Mouse (Mus musculus): ENCODE data around the gene Cd34.

The Cd34 gene

DNA sequence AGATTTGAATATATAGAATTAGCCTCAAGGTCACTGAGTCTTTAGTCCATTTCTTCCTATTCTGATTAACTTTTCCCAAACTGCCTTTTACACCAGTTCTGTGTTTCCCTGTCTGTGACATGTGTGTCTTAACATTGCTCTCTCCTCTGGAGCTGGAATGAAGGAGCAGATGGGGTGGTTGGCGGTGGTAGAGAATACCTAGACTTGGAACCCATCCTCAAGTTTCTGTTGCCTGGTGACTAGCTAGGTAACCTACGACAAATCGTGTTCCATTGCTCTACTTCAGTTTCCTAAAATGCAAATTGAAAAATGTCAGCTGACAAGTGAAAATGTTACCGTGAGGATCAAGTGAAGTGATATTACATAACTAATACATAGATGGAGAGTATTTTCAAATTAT is 33.4 kb downstream of the Cd34 start:
- in situ Hi-C loops (cut with MboI, MseI): no loop called here

DNA sequence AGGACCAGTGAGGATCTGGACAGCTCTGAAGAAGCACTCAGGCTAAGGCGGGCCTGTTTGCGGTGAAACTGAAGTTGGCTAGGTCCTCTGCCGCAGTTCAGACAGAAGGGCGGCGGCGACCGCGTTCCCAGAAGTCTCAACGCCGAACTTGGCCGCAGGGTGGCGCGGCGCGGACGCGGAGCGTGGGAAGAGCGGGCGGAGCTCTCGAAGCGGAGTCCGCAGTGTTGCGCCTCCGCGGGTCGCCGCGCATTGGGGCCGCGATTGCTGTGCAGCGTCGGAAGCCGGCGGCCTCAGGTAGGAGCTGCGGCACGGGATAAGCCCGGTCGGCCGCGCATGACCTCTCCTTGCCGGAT is 37.5 kb downstream of the Cd34 start:
- in situ Hi-C loops (cut with MboI, MseI): no loop called here

DNA sequence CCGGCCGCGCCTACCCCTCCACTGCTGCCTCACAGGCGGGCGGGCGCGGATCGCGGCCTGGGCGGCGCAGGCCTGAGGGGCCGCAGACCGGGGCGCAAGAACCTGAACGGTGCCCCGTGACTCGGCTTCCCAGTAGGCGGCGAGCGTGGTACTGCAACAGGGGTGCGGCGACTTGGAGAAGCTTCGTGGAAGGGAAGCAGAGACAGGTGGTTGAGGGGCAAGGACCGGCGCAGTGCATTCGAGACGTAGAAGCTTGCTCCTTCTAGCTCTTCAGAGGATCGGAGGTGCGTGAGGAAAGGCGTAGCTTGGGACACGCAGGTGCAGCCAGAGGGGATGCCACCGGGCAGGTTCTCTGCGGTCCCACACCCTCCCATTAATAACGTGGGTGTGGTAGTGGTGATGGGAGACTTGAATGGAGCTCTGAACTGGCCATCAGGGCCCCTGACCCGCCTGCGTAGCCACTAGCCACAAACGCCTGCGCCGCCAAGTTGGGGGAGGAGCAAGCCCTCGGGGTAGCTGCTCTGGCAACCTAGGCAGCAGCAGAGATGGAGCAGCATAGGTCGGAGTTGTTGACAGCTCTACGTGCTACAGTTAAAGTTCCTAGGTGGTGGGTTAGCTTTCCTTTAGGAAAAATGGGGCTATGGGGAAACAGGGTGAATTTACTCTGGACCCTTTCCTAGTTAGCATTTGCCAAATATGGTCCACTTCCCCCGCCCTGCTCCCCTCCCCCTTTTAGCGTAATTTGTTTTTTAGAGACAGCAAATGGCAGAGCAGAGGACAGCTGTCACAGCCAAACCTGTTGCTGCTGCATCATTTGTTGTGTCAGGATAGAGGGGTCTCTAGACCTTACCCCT is 38.1 kb downstream of the Cd34 start:
- in situ Hi-C loops (cut with MboI, MseI): no loop called here

DNA sequence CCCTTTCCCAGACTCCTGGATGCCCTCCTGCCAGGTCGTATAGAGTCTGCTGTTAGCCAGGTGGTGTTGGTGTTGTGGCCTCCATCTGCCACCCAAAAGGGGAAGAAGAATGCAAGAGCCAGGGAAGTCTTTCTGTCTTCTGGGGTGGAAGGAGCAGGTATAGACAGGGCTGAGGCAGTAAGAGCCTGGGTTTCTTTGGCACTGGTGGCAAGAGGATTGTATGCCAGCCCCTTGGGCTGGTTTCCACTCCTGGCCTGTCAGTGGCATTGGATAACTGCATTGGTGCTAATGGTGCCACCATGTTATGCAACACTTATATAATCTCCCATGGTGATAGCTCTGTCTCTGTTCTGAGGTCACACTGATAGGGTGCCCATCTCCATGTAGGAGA is 38.7 kb downstream of the Cd34 start:
- in situ Hi-C loops (cut with MboI, MseI): no loop called here

DNA sequence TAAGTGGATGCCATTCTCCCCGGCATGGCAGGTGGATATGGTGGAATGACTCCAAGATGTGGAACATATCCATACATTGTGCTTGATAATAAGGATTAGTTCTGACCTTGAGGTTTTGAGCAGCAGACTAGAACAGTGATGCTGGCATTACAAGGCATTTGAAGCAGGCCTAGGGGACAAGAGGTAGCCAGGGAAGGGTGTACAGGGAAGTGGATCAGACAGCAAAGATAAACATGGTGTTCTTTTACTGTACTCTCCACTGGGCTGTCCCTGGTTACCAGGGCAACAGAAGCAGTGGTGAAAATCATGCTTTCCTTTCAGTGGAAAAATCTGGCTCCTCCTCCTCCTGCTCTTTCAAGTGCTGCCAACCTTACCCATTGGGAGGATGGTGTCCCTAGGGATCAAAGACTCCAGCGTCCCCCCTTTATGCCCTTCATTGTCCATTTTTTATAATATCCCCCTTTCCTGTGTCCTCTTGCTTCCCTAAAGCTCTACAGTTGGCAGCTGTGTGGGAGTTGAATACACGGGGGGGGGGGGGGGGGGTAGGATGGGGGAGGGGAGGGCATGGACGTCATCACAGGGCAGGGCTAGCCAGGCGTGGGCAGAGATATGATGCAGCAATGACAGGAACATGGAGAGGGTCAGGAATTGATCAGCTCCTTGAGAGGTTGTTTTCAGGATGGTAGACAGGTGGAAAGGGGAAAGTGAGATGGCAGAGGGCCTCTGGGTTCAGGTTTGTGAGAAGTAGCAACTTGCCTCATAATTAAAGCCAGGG is 39.5 kb downstream of the Cd34 start:
- in situ Hi-C loops (cut with MboI, MseI): no loop called here

DNA sequence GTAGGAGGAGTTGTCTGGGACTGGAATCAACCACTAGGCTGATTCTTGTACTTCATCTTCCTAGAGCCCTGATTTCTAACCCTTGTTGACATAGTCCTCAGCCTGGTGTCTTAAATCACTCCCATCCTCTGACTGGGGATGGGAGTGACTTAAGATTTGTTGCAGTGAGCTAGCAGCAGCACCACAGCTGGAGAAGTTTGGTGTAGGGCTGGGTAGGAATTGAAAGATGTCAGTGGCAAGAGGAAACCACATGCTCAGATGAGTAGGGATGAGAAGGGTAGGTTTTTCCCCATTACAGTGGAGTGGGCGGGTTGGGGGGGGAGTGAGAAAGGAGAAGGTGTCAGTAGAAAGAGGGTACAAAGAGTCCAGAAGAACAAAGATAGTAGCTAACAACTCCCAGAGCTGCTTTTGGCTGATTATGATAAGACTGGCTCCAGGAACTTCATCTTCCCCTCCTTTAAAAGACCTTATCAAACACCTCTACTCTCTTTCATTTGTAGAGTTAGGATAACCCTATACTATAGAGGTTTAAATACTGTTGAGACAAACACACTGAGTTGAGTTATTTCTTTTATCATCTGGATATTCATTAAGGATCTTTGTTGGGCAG is 42.3 kb downstream of the Cd34 start:
- in situ Hi-C loops (cut with MboI, MseI): no loop called here

DNA sequence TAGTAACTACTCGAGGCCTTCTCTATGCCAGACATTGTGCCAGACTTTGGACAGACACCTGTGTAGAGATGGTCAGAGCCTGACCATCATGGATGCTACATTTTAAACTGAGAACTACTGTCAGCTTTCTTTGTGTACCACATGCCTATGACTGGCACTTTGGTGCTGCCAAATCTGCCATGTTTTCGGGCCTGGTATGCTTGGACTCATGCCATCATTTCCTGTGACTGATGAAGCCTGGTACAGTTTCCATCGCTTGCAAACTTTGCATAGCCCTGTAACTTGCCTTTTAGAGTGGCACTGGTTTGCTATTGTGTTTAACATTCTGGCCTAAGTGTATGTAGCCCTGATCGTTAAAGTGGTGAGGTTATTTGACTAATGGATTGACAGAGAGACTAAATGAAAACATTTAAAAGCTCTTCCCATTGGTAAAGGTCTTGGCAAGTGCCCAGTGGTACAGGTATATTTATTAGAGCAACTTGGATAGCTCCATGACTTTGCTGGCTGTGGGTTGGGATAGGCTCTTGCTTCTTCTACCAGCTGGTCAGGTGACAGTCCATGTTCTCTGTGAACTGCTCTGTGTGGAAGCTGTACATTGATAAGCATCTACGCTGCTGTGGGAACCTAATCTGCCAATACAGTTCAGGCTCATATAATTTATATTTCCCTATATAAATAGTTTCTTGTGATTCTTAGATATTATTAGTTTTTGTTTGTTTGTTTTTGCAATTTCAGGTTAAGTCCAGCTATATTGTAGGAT is 44.5 kb downstream of the Cd34 start:
- in situ Hi-C loops (cut with MboI, MseI): no loop called here

DNA sequence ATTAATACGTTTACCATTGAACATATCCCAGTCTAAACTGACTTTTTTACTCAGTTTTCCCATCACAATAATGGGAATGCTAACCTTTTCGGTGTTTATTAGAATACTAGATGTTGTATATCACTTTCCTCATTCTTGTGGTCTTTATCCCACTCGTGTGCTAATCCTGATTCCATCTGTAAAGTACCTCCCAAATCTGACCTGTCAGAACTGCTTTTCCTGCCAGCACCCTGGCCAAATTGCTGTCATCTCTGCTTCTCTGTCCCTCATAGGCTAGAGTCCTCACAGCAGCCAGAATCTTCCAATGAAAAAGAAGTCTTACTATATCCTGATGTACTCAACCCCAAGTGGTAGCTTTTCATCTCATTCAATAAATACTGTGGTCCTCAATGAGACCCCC is 46.3 kb downstream of the Cd34 start:
- in situ Hi-C loops (cut with MboI, MseI): no loop called here

DNA sequence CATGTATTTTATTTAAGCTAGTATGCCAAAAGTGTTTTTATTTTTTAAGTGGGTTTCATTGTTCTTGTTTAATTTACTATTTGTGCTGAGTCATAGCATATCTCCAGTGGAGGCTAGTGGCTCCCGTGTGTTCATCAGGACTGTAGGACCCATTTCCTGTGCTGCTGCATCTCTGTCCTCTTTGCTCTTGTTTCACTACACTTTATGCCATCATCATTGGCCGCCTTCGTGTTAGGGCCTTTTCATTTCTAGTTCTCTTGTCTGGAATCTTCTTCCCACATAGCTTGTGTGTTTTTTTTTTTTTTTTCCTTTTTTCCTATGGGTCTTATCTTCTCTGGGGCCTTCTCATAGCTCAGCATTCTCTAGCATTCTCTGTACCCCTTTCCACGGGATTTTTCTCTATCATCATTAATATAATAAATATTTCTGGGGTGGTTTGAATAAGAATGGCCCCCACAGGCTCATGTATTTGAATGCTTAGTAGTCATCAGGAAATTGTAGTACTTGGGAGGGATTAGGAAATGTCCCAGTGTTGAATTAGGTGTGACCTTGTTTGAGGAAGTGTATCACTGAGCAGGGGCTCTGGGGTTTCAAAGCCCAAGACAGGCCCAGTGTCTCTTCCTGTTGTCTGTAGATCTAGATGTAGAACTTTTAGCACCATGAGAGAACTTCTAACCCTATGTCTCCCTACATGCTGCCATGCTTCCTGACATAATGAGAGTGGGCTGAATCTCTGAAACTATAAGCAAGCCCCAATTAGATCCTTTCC is 47.0 kb downstream of the Cd34 start:
- in situ Hi-C loops (cut with MboI, MseI): no loop called here

DNA sequence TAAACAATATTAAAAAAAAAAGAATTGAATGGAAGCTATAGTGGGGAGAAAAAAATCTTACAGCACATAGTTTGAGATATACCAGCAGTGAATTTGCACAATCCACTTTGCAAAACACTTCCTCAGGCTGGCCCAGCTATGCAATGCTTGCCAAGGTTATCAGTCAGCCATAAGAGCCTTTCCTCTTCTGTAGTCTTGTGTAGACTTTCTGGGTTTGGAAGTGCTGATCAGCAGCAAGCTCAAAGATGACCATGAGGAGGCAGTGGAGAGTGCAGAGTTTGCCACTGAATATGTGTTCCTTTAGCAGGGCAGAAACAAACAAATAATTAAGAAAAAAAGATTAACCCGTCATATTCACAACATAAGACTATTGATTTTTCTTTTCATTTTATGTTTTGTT is 50.4 kb downstream of the Cd34 start:
- in situ Hi-C loops (cut with MboI, MseI): no loop called here

DNA sequence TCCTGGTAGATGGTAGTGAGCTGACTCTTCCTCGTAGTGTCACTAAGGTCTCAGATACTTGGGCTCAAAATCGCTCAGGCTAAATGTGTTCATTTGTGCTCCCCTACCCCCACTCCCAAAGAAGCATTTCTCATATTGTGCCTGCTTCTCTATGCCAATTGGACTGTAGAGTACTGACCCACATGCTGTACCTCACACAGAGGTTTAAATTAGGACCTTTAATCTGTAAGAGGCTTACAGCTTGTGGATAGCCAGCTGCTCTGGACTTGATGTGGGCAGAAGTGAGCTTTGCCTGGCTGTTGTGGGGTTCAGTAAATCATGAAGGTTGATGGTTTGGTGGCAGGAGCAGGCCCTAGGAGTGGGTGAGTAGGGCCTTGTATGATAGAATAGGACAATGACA is 52.4 kb downstream of the Cd34 start:
- in situ Hi-C loops (cut with MboI, MseI): no loop called here

DNA sequence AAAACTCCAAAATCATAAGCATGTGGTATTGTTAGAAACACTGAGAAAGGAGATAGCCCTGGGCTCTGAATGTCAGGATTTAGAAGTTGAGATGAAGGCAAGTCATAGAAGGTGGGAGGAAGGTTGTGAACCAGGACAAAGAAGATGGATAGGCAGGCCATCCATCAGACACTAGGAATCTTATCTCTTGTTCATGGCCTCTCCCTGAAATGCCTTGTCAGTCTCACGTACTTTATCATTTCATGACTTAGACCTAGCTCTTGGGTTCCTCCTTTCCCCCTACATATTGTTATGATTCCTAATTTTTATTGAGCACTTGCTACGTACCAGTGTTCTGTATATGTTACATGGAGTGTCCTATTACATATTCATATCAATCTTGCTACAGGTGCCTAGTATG is 53.0 kb downstream of the Cd34 start:
- in situ Hi-C loops (cut with MboI, MseI): no loop called here

DNA sequence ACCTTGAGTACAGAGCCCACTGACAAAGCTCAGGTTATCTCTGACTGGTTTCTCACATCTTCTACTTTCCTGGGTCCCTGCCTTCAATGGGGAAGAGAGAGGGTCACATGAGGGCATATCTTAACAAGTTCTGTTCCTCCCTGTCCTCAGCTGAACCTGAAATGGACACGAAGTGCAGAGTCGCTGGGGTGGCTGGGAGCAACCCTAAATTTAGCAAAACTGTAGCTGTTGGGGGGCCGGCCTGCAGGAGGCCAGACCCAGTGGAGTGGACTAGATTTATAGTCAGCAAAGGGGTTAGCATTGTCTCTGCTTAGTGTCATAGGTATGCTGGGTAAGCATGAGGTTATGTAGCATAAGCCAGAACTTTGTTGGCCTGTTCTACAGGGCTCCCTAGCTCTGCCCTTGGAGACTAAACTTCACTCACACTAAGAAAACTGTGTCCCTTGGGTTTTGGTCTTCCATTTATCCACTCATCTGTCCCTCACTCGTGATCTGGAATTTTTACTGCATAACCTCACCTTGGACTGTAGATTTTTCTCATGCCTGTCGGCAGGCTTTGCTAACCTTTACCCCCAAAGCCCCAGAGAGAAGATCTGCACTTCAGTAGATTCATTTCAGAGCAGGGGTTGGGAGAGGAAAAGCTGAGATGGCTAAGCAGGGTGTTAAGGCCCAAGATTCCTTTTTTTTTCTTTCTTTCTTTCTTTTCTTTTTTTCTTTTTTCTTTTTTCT is 54.1 kb downstream of the Cd34 start:
- in situ Hi-C loops (cut with MboI, MseI): no loop called here

DNA sequence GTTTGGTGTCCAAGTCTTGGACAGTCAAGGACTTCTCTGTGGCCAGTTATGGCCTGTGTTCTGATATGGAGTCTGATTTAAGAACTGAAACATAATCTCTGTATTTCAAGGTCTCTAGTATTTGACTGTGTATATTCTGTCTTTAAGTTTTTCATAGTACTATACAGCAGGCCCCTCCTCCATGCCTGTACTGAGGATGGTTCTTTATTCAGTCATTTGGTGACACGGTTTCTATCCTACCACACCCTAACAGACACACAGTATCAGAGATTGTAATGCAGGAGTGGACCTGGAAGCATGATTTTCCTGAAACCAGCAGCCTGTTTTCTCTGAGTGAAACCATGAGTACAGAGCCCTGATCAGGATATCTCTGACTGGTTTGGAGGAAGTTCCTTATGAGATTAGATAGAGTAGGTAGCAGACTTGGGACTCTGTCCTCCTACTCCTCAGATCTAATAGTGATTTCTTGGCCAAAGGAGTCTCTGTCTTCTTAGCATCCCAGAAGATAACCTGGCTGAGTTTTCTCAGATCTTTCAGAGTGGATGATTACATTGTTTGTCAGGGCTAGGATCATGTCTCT is 54.9 kb downstream of the Cd34 start:
- in situ Hi-C loops (cut with MboI, MseI): no loop called here

DNA sequence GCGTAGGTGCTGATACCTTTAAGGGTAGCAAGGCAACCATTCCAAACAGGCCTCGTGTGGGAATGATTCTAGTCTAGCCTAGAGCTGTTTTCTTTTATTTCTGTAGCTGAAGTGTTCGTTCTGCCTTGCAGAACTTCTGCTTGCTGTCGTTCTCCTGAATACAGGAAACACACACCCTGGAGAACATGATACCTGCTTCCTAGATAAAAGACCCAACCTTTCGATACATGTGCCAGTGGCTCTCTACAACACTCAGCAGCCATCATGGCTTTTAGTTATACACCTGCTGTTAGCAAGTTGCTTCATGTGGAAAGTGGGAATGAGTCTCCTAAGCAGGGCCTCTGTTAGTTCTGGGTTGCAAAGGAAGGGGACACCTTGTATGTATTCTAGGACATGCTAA is 55.6 kb downstream of the Cd34 start:
- in situ Hi-C loops (cut with MboI, MseI): no loop called here

DNA sequence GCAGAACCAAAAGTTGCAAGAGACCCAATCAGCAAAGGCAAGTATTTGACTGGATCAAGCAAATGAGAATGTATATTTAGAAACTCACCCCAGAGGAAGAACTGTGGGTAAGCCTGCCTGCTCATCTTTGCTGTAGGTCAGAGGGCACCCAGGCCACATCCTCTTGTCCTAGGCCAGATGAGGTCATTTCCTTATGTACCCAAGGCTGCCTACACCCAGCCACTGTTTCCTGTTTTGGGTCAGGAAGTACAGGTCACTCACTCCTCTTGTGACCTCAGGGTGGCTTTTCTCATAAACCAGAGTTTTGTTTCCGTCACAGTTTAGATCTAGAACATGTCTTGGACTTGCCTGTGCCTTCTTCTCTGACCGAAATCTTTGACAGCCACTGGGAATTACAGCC is 56.6 kb downstream of the Cd34 start:
- in situ Hi-C loops (cut with MboI, MseI): no loop called here

DNA sequence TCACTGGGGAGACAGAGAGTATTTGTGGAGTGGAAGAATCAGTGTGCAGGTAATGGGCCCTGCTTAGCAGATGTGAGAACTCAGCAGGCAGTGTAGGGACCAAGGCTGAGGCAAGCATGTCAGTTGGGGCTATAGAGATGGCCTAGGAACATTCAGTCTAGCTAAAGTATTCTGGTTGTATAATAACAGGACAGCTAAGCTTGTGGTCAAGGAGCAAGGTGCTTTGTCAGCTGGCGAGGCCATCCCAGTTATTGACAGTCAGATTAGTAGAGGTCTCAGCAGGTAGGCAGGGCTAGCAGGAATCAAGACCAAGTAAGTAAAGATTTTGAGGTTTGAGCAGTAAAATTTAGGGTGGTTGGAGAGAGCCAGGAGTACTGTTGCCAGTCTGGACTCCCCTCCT is 59.8 kb downstream of the Cd34 start:
- in situ Hi-C loops (cut with MboI, MseI): no loop called here

DNA sequence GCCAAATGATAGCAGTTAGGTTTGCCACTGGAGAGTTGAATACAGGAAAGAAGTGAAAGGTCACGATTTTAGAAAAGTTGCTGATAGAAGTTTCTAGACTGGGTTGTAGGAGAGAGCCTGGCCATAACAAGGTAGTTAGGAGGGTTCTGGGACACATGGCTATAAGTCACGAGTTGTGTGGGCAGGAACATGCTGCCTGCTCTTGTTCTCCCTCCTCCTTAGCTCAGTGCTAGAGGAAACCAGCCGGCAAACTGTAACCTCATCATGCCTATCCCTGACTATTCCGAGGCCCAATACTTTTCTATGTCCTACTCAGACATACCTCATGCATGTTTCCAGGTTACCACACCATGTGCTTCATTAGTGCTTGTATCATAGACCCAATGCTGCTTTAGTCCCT is 64.7 kb downstream of the Cd34 start:
- in situ Hi-C loops (cut with MboI, MseI): no loop called here

DNA sequence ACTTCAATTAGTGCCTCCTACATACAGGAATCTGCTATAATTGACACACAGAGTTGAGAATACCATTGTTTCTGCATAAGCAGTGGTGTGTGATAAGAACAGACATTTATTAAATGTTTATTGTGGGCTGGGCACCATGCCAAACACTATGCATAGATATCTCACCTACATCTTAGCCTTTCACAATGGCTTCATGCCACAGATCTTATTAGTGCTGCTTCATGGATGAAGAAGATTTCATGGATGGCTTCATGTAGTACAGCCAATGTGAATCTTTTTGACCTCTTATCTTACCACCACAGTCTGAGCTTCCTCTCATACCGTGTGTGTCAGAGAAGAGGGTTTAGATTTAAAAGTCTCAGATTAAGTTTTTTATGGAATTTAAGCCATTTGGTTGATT is 65.6 kb downstream of the Cd34 start:
- in situ Hi-C loops (cut with MboI, MseI): no loop called here

DNA sequence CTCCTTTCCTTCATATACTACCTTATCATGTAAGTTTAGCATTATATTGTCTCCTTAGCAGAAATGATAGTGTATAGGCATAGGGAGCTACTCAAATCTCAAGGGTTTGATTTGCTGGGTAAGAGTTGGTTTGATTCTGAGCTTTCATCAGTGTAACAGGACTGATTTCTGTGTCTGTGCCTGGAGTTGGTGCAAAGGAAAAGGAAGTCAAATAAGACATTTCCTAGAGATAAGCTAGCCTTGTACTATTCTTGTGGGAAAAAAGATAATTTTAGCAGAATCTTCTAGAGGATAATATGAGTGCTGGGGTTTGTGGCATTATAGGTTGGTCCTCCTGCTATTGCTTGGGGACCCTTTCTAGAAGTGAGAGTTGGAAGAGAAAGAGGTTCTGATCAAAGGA is 67.6 kb downstream of the Cd34 start:
- in situ Hi-C loops (cut with MboI, MseI): no loop called here

Measured in regulatory T cell (primary cell).